Mouse (Mus musculus): ENCODE data around the gene Gm10842.

GRCm38 (mm10) chr11:105181689-105182460 lies 35.2 kb downstream of the Gm10842 start:
- no peak for TF ChIP-seq CTCF (conservative IDR thresholded peaks at IDR 0.05 in 1 of 2, IDR thresholded peaks at IDR 0.05 in 1 of 2; ENCODE audit: low read depth in 2 of 2, low read length in 2 of 2)
- TF ChIP-seq JUND (conservative IDR thresholded peaks at IDR 0.05; ENCODE audit: low read depth, low read length): no peak
- TF ChIP-seq MEF2A (IDR thresholded peaks at IDR 0.05; ENCODE audit: borderline replicate concordance, low read depth, low read length): no peak; the same call in 1 of the 2 replicates
- no peak for TF ChIP-seq MAFK (IDR thresholded peaks at IDR 0.05; ENCODE audit: insufficient replicate concordance, low read length)
- TF ChIP-seq NRF1 (IDR thresholded peaks at IDR 0.05; ENCODE audit: low read depth, low read length): no peak
- no peak for TF ChIP-seq ETS1 (conservative IDR thresholded peaks at IDR 0.05; ENCODE audit: low read depth, low read length)
- TF ChIP-seq MAZ (IDR thresholded peaks at IDR 0.05; ENCODE audit: low read depth, low read length): no peak
- TF ChIP-seq TBP (conservative IDR thresholded peaks at IDR 0.05; ENCODE audit: low read depth, low read length): no peak
- no peak for TF ChIP-seq POLR2A (IDR thresholded peaks at IDR 0.05; ENCODE audit: low read depth, low read length)
- no peak for TF ChIP-seq POLR2AphosphoS2 (IDR thresholded peaks at IDR 0.05; ENCODE audit: low read depth, low read length)
- no peak for TF ChIP-seq IRF4 (IDR thresholded peaks at IDR 0.05; ENCODE audit: low read depth, low read length)

Data from CH12.LX (cell line).